Mouse (Mus musculus) liver, embryonic 14.5 days (tissue): Measurements from ENCODE around the gene Stau1.

Experiments used
- CTCF ChIP-seq: IDR thresholded peaks from 2 replicates; pipeline ENCODE4 v1.5.1; 2016; ENCODE audit warnings: antibody characterized with exemption, low read depth, control low read depth
- EP300 ChIP-seq: IDR thresholded peaks from 2 replicates; pipeline ENCODE4 v1.6.1; 2016; ENCODE audit warnings: antibody characterized with exemption, low read depth

DNA sequence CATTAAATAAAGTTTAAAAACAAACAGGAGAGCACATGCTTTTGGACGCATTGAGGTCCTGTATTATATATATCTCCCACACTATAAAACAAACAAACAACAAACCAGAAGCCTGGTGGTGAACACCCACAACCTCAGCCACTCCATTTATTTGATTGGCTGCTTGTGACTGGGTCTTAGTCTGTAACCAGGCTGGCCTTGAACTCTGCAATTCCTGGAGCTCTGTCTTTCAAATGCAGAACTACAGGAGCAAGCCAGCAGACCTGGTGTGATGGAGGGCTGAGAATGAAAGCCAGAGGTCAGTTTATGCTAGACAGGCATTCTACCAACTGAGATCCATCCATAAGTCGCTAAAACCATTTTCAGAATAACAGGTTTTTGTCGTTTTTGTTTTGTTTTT, 96.4 kb downstream of the Stau1 start:
- no peak for TF ChIP-seq CTCF
- TF ChIP-seq EP300: no peak
